Comparison of ENCODE assay signal across 7 mouse cellular contexts in the genomic region with DNA sequence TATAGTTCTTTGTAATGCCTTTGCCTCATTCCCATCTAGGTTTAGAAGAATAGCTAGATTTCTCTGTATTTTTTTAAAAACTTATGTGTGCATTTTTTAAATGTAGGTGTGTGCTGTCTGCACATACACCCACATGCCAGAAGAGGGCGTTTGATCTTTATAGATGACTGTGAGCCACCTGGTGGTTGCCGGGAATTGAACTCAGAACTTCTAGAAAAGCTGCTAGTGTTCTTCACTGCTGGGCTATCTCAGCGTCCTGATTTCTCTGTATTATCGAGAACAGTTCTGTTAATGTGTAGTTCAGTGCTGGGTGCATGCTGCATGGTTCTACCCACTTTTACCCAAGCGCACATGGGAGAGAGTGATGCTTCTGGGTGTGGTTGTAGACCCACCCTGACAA. TPM values are rescaled to one million over a fixed set of nuclear protein-coding genes. Genes with fewer than 3 reads are reported as not detected.
DNase-seq lines count a peak whose midpoint lies in the region; ATAC-seq and TF ChIP-seq lines count a peak whose summit lies in the region.

No protein-coding gene starts in this region.

- no peak for TF ChIP-seq EP300 in ES-Bruce4 (IDR thresholded peaks at IDR 0.05; ENCODE audit: insufficient read depth, low read depth, low read length)

- H3K4me3 ChIP-seq in kidney, embryonic 16.5 days (ENCODE audit: low read length) = no peak overlapping the region; the same call in 1 of the 2 replicates
- peak overlapping the region; percentile 32; the same call in 1 of the 2 replicates for H3K4me3 ChIP-seq in ES-Bruce4 (ENCODE audit: low read depth, low read length)
- no peak overlapping the region for H3K4me3 ChIP-seq in hindbrain, postnatal 0 days (ENCODE audit: low read length)

- no peak for TF ChIP-seq POLR2A in ES-Bruce4 (IDR thresholded peaks at IDR 0.05; ENCODE audit: insufficient read depth, low read length)

- ATAC-seq in kidney, embryonic 16.5 days (ENCODE audit: low FRiP score, low TSS enrichment) = no peak
- no peak for ATAC-seq in hindbrain, postnatal 0 days
- peak; percentile 51 for ATAC-seq in megakaryocyte progenitor cell, adult 5-6 weeks (replicated peaks; ENCODE audit: poor library complexity)
- no peak for ATAC-seq in frontal cortex, adult (ENCODE audit: low TSS enrichment)

- DNase-seq in kidney, adult 11 months = peak; percentile 17
- peak; percentile 57 for DNase-seq in T-cell, adult 2 months (ENCODE audit: low spot score)
- peak; percentile 52 for DNase-seq in hindbrain, postnatal 0 days (ENCODE audit: low spot score)

- no peak for TF ChIP-seq CTCF in ES-Bruce4 (IDR thresholded peaks at IDR 0.05; ENCODE audit: low read depth, low read length)
- TF ChIP-seq CTCF in hindbrain, postnatal 0 days (IDR thresholded peaks at IDR 0.05; ENCODE audit: low read depth) = peak; percentile 63

- WGBS in kidney, embryonic 16.5 days = 70% methylated on average over 5 of the region's 5 CpGs
- 72% methylated on average over 5 of the region's 5 CpGs for WGBS in hindbrain, postnatal 0 days

- H3K4me2 ChIP-seq in kidney, embryonic 16.5 days (replicated peaks; ENCODE audit: low read depth, low read length) = no peak overlapping the region
- H3K4me2 ChIP-seq in hindbrain, postnatal 0 days (ENCODE audit: low read depth, low read length) = no peak overlapping the region

- H3K9me3 ChIP-seq in kidney, embryonic 16.5 days (ENCODE audit: low read length) = no peaks in the 10 kb centered on the region
- no peaks in the 10 kb centered on the region for H3K9me3 ChIP-seq in ES-Bruce4 (replicated peaks; ENCODE audit: control insufficient read depth, insufficient read depth, low read length, poor library complexity, severe bottlenecking)
- H3K9me3 ChIP-seq in hindbrain, postnatal 0 days (ENCODE audit: low read length) = no peaks in the 10 kb centered on the region

- peaks cover 6% of the 10 kb centered on the region for H3K36me3 ChIP-seq in kidney, embryonic 16.5 days (ENCODE audit: insufficient read depth, low read length)
- no peaks in the 10 kb centered on the region; the same call in 1 of the 2 replicates for H3K36me3 ChIP-seq in ES-Bruce4 (ENCODE audit: control insufficient read depth, insufficient read depth, low read length, poor library complexity, severe bottlenecking)
- no peaks in the 10 kb centered on the region for H3K36me3 ChIP-seq in hindbrain, postnatal 0 days (ENCODE audit: insufficient read depth, low read length)

- H3K27me3 ChIP-seq in kidney, embryonic 16.5 days (ENCODE audit: insufficient read depth, low read length) = no peaks in the 10 kb centered on the region
- H3K27me3 ChIP-seq in ES-Bruce4 (ENCODE audit: control insufficient read depth, insufficient read depth, low read length, poor library complexity, severe bottlenecking) = no peaks in the 10 kb centered on the region
- no peaks in the 10 kb centered on the region for H3K27me3 ChIP-seq in hindbrain, postnatal 0 days (ENCODE audit: insufficient read depth, low read length)

- no peak overlapping the region for H3K9ac ChIP-seq in kidney, embryonic 16.5 days (replicated peaks; ENCODE audit: low read length)
- H3K9ac ChIP-seq in ES-Bruce4 (ENCODE audit: low read depth, poor library complexity, severe bottlenecking) = no peak overlapping the region
- no peak overlapping the region for H3K9ac ChIP-seq in hindbrain, postnatal 0 days (replicated peaks; ENCODE audit: low read length)

- H3K4me1 ChIP-seq in kidney, embryonic 16.5 days (ENCODE audit: insufficient read depth, low read length) = peaks cover 25% of the 10 kb centered on the region
- no peaks in the 10 kb centered on the region for H3K4me1 ChIP-seq in ES-Bruce4 (ENCODE audit: control insufficient read depth, insufficient read depth, low read length)
- H3K4me1 ChIP-seq in hindbrain, postnatal 0 days (ENCODE audit: insufficient read depth, low read length) = peaks cover 7% of the 10 kb centered on the region

- H3K27ac ChIP-seq in kidney, embryonic 16.5 days (ENCODE audit: low read length) = no peak overlapping the region
- no peak overlapping the region for H3K27ac ChIP-seq in ES-Bruce4 (ENCODE audit: insufficient read depth, low read length)
- no peak overlapping the region for H3K27ac ChIP-seq in hindbrain, postnatal 0 days

RNA-seq across cellular contexts. Expression of a gene that starts 2.5 kb away (rescaled TPM):
- polyA plus RNA-seq in kidney, embryonic 16.5 days (2015; fragmentation: Nextera tagmentation; extraction: Ambion mirVana) = 91.7 and 100 TPM in 2 replicates
- polyA plus RNA-seq in ES-Bruce4 (2011; ENCODE audit: insufficient read depth, insufficient read length, low read depth, missing spikeins) = 58.7 and 59.0 TPM in 2 replicates
- total RNA-seq in hindbrain, postnatal 0 days (2014; rRNA removed) = 417 and 459 TPM in 2 replicates
- polyA plus RNA-seq in hindbrain, postnatal 0 days (2015; fragmentation: Nextera tagmentation; extraction: Ambion mirVana) = 260 and 276 TPM in 2 replicates
- 25.0 and 30.7 TPM in 2 replicates for total RNA-seq in megakaryocyte progenitor cell, adult 5-6 weeks (2015)
- 37.4 and 40.0 TPM in 2 replicates for total RNA-seq in megakaryocyte progenitor cell, adult 5-6 weeks (2017)

RNA-seq across cellular contexts. Expression of a gene that starts 25.9 kb away (rescaled TPM):
- 168 and 172 TPM in 2 replicates for polyA plus RNA-seq in kidney, embryonic 16.5 days (2015; fragmentation: Nextera tagmentation; extraction: Ambion mirVana)
- polyA plus RNA-seq in ES-Bruce4 (2011; ENCODE audit: insufficient read depth, insufficient read length, low read depth, missing spikeins) = 144 and 145 TPM in 2 replicates
- 52.2 and 92.5 TPM in 2 replicates for total RNA-seq in hindbrain, postnatal 0 days (2014; rRNA removed)
- polyA plus RNA-seq in hindbrain, postnatal 0 days (2015; fragmentation: Nextera tagmentation; extraction: Ambion mirVana) = 127 and 128 TPM in 2 replicates
- total RNA-seq in megakaryocyte progenitor cell, adult 5-6 weeks (2015) = 47.1 and 60.0 TPM in 2 replicates
- total RNA-seq in megakaryocyte progenitor cell, adult 5-6 weeks (2017) = 99.2 and 119 TPM in 2 replicates

RNA-seq across cellular contexts. Expression of a gene that starts 29.8 kb away (rescaled TPM):
- 0.15 and 0.20 TPM in 2 replicates for polyA plus RNA-seq in kidney, embryonic 16.5 days (2015; fragmentation: Nextera tagmentation; extraction: Ambion mirVana)
- polyA plus RNA-seq in ES-Bruce4 (2011; ENCODE audit: insufficient read depth, insufficient read length, low read depth, missing spikeins) = not detected in 2 replicates
- not detected in 2 replicates for total RNA-seq in hindbrain, postnatal 0 days (2014; rRNA removed)
- 0.08 TPM in 1 of 2 replicates, not detected in the other for polyA plus RNA-seq in hindbrain, postnatal 0 days (2015; fragmentation: Nextera tagmentation; extraction: Ambion mirVana)
- total RNA-seq in megakaryocyte progenitor cell, adult 5-6 weeks (2015) = not detected in 2 replicates
- not detected in 2 replicates for total RNA-seq in megakaryocyte progenitor cell, adult 5-6 weeks (2017)
